Mouse (Mus musculus): ENCODE data around the gene Sirt2.

The Sirt2 gene

DNA sequence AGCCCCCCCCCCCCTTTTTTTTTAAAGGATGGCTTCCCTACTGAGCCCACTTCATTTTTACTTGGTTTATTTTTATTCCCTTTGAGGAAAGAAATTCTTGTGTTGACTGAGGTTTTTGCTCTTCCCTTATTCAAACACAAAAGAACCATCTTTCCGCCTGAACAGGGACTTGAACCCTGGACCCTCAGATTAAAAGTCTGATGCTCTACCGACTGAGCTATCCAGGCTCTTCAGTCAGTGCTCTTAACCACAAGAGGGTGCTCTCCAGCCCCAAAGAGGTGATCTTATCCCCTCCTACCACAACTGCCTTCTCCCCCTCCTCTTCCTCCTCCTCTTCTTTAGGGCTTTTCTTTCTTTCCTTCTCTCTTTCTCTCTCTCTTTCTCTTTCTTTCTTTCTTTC is 27.3 kb downstream of the Sirt2 start:
- CTCF ChIA-PET, result interaction anchor here (1.1 kb wide), 2 partner anchors 33 to 143 kb away, joined by 4 to 9 read pairs; no protein-coding TSS in a partner anchor

- CTCF ChIA-PET, result interaction anchor here (0.6 to 0.7 kb wide), 2 partner anchors 36 to 78 kb away, joined by 7 to 13 read pairs; no protein-coding TSS in a partner anchor
Measured at GRCm38 (mm10) chr7:28794496-28794895, 28.0 kb downstream of the Sirt2 start.

GRCm38 (mm10) chr7:28795832-28796231 is 29.3 kb downstream of the Sirt2 start:
- CTCF ChIA-PET, result interaction anchor here (0.6 to 1.5 kb wide), 3 partner anchors 20 to 283 kb away, joined by 3 to 10 read pairs (median 3); no protein-coding TSS in a partner anchor

GRCm38 (mm10) chr7:28796562-28796975 is 30.0 kb downstream of the Sirt2 start:
- CTCF ChIA-PET, result interaction anchor here (0.7 kb wide), 1 partner anchor 72 kb away, joined by 3 read pairs; no protein-coding TSS in a partner anchor

- CTCF ChIA-PET, result interaction anchor here (0.5 to 0.6 kb wide), 2 partner anchors 368 to 1248 kb away, joined by 4 to 5 read pairs; no protein-coding TSS in a partner anchor
Measured at GRCm38 (mm10) chr7:28799994-28800393, 33.5 kb downstream of the Sirt2 start.

GRCm38 (mm10) chr7:28801451-28801850 is 34.9 kb downstream of the Sirt2 start:
- CTCF ChIA-PET, result no interaction called here

GRCm38 (mm10) chr7:28801901-28802670 is 35.6 kb downstream of the Sirt2 start:
- CTCF ChIA-PET, result no interaction called here

- CTCF ChIA-PET, result interaction anchor here (0.5 kb wide), 1 partner anchor 1282 kb away, joined by 4 read pairs; no protein-coding TSS in a partner anchor
Measured at GRCm38 (mm10) chr7:28802846-28803588, 36.5 kb downstream of the Sirt2 start.

GRCm38 (mm10) chr7:28803756-28804155 is 37.2 kb downstream of the Sirt2 start:
- CTCF ChIA-PET, result no interaction called here

DNA sequence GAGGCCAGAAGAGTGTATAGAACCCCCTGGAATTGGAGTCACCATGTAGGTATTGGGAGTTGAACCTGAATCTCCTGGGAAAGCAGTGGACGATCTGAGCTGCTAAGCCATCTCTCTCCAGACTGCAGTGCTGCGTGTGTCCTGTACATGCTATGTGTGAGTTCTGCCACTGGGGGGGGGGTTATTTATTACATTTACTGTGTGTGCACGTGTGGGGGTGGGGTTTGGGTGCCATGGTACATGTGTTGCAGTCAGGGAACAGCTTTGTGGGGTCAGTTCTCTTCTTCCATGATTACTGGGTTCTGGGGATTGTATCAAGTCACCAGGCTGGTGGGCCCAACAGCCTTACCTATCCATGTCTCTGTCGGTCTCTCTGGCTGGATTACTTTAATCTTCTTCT is 40.3 kb downstream of the Sirt2 start:
- CTCF ChIA-PET, result interaction anchor here (0.6 to 0.7 kb wide), 4 partner anchors 17 to 418 kb away, joined by 3 to 12 read pairs (median 8); no protein-coding TSS in a partner anchor

GRCm38 (mm10) chr7:28807641-28808220 is 41.2 kb downstream of the Sirt2 start:
- CTCF ChIA-PET, result interaction anchor here (0.7 kb wide), 2 partner anchors 26 to 43 kb away, joined by 3 read pairs; no protein-coding TSS in a partner anchor

DNA sequence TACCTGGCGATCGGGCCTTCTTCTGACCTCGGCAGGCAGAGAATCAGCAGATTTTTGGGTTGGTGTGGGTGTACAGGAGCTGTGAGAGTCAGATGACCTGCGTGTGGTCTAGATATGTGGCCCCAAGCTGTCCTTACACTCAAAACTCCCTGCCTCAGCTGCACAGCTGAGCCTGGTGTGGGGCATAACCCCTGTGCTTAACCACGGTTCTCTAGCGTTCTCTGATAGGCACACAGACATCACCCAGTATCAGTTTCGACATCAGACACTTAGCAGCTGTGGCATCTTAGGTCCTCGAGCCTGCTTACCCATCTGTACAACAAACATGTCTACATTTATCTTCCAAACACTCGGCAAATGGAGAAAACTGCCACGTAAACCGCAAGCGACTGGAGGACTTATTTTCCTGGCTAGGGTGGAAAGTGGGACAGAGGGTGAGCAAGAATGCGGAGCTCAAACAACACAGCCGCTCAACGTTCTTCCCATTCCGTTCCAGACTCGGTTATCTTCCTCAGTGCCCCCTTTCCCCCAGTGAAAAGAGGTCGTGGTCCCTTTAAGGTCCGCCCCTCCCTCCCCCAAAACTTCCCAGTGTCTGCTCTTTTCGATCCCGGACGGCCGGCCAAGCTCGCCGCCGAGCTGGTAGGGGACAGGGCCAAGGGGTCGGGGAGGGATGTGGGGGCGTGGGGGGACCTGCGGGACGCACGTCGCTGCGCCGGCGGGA is 41.8 kb downstream of the Sirt2 start, which contains the start of gene Hnrnpl:
Gene Hnrnpl, plus strand, starts transcription at position 321 of the 721 bp plus-strand sequence.
- CTCF ChIA-PET, result interaction anchor here (0.7 kb wide), 2 partner anchors 27 to 44 kb away, joined by 3 read pairs; no protein-coding TSS in a partner anchor

GRCm38 (mm10) chr7:28808957-28809393 is 42.4 kb downstream of the Sirt2 start:
- CTCF ChIA-PET, result interaction anchor here (0.6 to 1.4 kb wide), 2 partner anchors 11 to 18 kb away, joined by 4 to 5 read pairs; no protein-coding TSS in a partner anchor

DNA sequence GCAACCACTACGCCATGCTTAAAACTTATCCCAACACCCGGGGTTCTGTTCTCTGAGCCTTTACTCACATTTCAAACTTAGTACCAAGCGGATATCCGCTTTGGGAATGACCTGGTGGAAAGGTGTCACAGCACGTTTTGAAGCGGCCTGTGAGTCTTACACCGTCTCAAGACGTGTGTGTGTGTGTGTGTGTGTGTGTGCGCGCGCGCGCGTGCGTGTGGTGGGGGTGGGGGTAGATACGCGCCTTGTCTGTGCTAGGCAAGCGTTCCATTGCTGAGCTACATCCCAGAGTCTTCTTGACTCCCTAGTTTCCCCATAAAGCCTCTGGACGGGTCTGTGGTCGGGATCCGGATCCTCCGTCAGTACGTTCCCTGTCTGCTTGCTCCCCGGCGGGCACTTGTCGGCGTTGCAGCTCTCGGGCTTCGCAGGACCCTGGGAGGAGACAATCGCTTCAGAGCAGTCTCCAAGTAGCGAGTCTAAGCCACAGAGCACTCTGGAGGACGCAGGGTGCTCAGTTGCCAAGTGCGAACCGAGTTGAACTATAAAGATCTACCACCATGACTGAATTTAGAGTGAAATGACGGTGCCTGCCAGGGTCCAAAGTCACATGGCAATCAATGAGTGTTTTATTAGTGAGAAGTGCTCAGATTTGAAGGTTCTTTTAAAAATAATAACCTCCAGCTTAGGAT is 43.0 kb downstream of the Sirt2 start:
- CTCF ChIA-PET, result interaction anchor here (0.6 to 1.4 kb wide), 3 partner anchors 11 to 17 kb away, joined by 4 to 5 read pairs (median 5); no protein-coding TSS in a partner anchor

DNA sequence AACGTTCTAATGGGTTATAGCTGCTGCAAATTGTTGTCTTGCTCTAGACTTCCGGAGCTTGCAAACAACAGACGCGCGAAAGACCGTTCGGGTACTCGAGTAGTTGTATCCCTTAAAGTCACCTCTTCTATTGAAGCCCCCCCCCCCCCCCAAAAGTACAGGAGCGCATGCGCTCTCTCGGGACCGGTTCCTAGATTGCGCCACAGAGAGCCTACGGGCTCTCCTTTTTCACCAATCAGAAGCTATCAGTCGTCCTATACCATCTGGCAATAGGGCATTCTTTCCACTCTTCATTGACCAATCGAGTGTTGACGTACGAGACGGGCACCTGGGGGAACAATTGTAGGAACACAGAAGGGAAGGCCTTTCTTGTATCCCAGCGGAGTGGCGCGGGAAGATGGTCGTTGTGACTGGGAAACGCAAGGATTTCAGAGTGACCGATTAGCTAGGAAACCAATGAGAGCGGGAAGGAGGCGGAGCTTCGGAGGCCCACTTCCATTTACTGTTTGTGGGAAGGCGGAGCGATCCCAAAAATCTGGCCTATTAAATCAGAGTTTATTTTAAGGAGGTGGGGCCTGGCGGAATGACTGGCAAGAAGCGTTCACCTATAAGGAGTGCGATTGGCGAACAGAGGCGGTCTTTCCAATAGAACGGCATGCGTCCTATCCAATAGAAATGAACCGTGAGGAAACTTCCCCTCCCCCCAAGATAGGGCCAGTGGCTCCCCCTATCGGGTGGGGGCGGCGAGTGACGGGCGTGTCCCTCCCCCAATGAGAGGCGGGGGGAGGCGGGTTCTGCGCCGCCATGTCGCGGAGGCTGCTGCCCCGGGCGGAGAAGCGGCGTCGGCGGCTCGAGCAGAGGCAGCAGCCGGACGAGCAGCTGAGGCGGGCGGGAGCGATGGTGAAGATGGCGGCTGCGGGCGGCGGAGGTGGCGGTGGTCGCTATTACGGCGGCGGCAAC is 43.9 kb downstream of the Sirt2 start:
- CTCF ChIA-PET, result interaction anchor here (0.6 to 1.4 kb wide), 5 partner anchors 12 to 961 kb away, joined by 4 to 5 read pairs (median 4); partner anchors contain the start of gene Mrps12

DNA sequence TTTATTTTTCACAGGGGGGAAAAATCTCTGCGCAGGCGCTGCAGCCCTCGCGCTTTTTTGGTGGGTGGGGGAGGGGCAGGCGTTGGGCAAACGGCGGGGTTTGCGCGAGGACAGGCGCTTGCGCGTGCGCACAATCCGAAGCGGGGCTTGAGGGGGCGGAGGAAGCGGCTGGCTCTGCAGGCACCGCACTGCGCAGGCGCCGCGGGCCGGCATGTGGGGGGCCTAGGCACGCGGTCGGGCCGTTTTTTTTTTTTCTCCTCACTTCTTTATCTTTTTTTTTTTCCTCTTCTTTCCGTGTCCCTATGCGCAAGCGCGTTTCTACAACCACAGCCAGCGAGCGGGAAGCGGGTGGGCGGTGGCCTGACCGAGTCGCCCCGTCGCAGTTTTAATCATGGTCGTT is 44.7 kb downstream of the Sirt2 start:
- CTCF ChIA-PET, result interaction anchor here (0.7 to 1.5 kb wide), 3 partner anchors 21 to 101 kb away, joined by 4 read pairs; partner anchors contain the start of gene Mrps12

DNA sequence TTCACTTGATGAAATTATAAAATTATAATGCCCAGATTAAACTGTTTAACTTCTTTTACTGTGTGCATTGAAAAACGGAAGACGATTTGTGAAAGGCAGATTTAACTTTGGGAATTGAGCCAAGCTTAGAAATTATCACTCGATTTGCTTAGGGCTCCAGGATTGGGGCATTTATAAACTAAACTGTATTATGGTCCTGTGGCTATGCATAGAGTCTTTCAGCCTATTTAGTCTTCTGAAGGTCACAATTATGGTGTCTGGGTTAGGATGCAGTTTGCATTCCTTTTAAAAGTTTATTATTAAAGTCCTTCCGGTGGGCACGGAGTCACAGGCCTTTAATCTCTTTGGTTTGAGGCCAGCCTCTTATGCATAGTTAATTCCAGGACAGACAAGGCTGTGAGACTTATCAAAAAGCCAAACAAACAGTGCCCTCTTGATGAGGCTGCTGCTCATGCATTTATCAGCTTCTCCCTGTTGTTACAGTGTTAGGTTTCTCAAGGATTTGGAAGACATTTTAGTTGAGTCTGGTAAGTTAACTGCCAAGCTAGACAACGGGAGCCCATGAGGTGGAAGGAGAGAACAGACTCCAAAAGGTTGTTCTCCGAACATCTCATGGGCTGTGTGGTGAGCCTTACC is 45.2 kb downstream of the Sirt2 start:
- CTCF ChIA-PET, result interaction anchor here (0.6 to 1.5 kb wide), 2 partner anchors 22 to 93 kb away, joined by 4 to 5 read pairs; no protein-coding TSS in a partner anchor

GRCm38 (mm10) chr7:28812436-28812835 is 45.9 kb downstream of the Sirt2 start:
- CTCF ChIA-PET, result interaction anchor here (1.5 kb wide), 1 partner anchor 22 kb away, joined by 4 read pairs; no protein-coding TSS in a partner anchor

All from spleen, embryonic (tissue).